Mouse (Mus musculus) T-helper 17 cell (primary cell): ENCODE measurements around the gene Chrdl1.

Experiments
- in situ Hi-C, 2 experiments: fragments of 300-600 bp; cut with MboI, MseI; formaldehyde crosslinking; loops; 1 replicate in 1 of 2; 2 replicates in 1 of 2; pipeline ENCODE4 v1.15.1; 2025; ENCODE audit warnings: high pct_unique_total_duplicates in 2 of 2

Chrdl1 gene

GRCm38 (mm10) chrX:143393791-143394369 lies at the start of gene Chrdl1:
Chrdl1 (minus strand) TSS chrX:143394262.
- in situ Hi-C loops: no loop called here

- in situ Hi-C loops: loop anchor here (5.0 kb wide), 2 partner anchors 245 to 620 kb away; no protein-coding TSS in a partner anchor
These were observed 48.6 kb upstream of the Chrdl1 start for GRCm38 (mm10) chrX:143442638-143443037.

- in situ Hi-C loops: no loop called here
These were observed 10.5 kb upstream of the Chrdl1 start for GRCm38 (mm10) chrX:143404601-143405000.

- in situ Hi-C loops: no loop called here
These were observed 27.7 kb downstream of the Chrdl1 start for GRCm38 (mm10) chrX:143366256-143366959.

GRCm38 (mm10) chrX:143347227-143347626 lies 46.8 kb downstream of the Chrdl1 start:
- in situ Hi-C loops: no loop called here

GRCm38 (mm10) chrX:143346739-143347138 lies 47.3 kb downstream of the Chrdl1 start:
- in situ Hi-C loops: no loop called here

- in situ Hi-C loops: no loop called here
These were observed 49.3 kb downstream of the Chrdl1 start for GRCm38 (mm10) chrX:143344509-143345495.

GRCm38 (mm10) chrX:143338156-143338555 lies 55.9 kb downstream of the Chrdl1 start:
- in situ Hi-C loops: no loop called here

- in situ Hi-C loops: no loop called here
These were observed 56.5 kb downstream of the Chrdl1 start for GRCm38 (mm10) chrX:143337561-143337960.

- in situ Hi-C loops: no loop called here
These were observed 57.4 kb downstream of the Chrdl1 start for GRCm38 (mm10) chrX:143336661-143337060.

GRCm38 (mm10) chrX:143335846-143336245 lies 58.2 kb downstream of the Chrdl1 start:
- in situ Hi-C loops: no loop called here

- in situ Hi-C loops: no loop called here
These were observed 80.9 kb downstream of the Chrdl1 start for GRCm38 (mm10) chrX:143313166-143313565.

- in situ Hi-C loops: no loop called here
These were observed 99.3 kb downstream of the Chrdl1 start for GRCm38 (mm10) chrX:143294726-143295125.

- in situ Hi-C loops: no loop called here
These were observed 118.9 kb downstream of the Chrdl1 start for GRCm38 (mm10) chrX:143275202-143275601.

GRCm38 (mm10) chrX:143250709-143251108 lies 143.4 kb downstream of the Chrdl1 start:
- in situ Hi-C loops: loop anchor here in 1 of 2 experiments (5.0 kb wide), 1 partner anchor 33 kb away; no protein-coding TSS in a partner anchor
